Mouse (Mus musculus): ENCODE results near the gene Zfp941. TPM values are rescaled to one million over a fixed set of nuclear protein-coding genes. Genes with fewer than 3 reads are reported as not detected.

The Zfp941 gene
- polyA plus RNA-seq, 1 experiment from 2014 or later = 0.59 TPM

GRCm38 (mm10) chr7:140763447-140764020 is 58.4 kb downstream of the Zfp941 start, which contains the start of gene Cyp2e1:
Gene Cyp2e1, plus strand, starts transcription at chr7:140763739.
- TF ChIP-seq CTCF (IDR thresholded peaks at IDR 0.05; ENCODE audit: low read depth) (no peak), EP300 (optimal IDR thresholded peaks at IDR 0.05) (no peak)
- no peak within 1 kb of the TSS for H3K27ac ChIP-seq (replicated peaks)
- H3K4me1 ChIP-seq (replicated peaks; ENCODE audit: control insufficient read depth, insufficient read depth) = no peaks in the 10 kb centered on the region
- WGBS = 81% methylated on average over 7 of the region's 7 CpGs
- no peaks in the 10 kb centered on the region for H3K27me3 ChIP-seq (ENCODE audit: control insufficient read depth, insufficient read depth, low read length)
- no peaks in the 10 kb centered on the region for H3K9me3 ChIP-seq (ENCODE audit: control insufficient read depth, low read length)
- no peak within 1 kb of the TSS for H3K4me2 ChIP-seq (replicated peaks; ENCODE audit: low read depth)
- DNase-seq (ENCODE audit: low spot score) (no peak), ATAC-seq (ENCODE audit: low FRiP score, low TSS enrichment) (no peak)
- no peak within 1 kb of the TSS for H3K4me3 ChIP-seq (ENCODE audit: low read depth, low read length)
- no peaks in the 10 kb centered on the region for H3K36me3 ChIP-seq (ENCODE audit: control insufficient read depth, insufficient read depth, low read length)
- H3K9ac ChIP-seq (ENCODE audit: low read length) = no peak within 1 kb of the TSS

GRCm38 (mm10) chr7:140760647-140761046 is 61.3 kb downstream of the Zfp941 start:
- H3K27ac ChIP-seq (replicated peaks) = no peak overlapping the region
- no peak overlapping the region for H3K4me2 ChIP-seq (replicated peaks; ENCODE audit: low read depth)
- DNase-seq (ENCODE audit: low spot score) (no peak), ATAC-seq (ENCODE audit: low FRiP score, low TSS enrichment) (no peak)
- H3K4me3 ChIP-seq (ENCODE audit: low read depth, low read length) = no peak overlapping the region
- H3K9ac ChIP-seq (ENCODE audit: low read length) = no peak overlapping the region
- TF ChIP-seq EP300 (optimal IDR thresholded peaks at IDR 0.05) = no peak
- no peak for TF ChIP-seq CTCF (IDR thresholded peaks at IDR 0.05; ENCODE audit: low read depth)
- no peaks in the 10 kb centered on the region for H3K4me1 ChIP-seq (replicated peaks; ENCODE audit: control insufficient read depth, insufficient read depth)
- no peaks in the 10 kb centered on the region for H3K36me3 ChIP-seq (ENCODE audit: control insufficient read depth, insufficient read depth, low read length)
- no peaks in the 10 kb centered on the region for H3K27me3 ChIP-seq (ENCODE audit: control insufficient read depth, insufficient read depth, low read length)
- H3K9me3 ChIP-seq (ENCODE audit: control insufficient read depth, low read length) = no peaks in the 10 kb centered on the region

Other genes starting within 250 kb of the Zfp941 start
- gene Olfr46, start 220.9 kb downstream of the Zfp941 start, polyA plus RNA-seq (2015; fragmentation: Nextera tagmentation; extraction: Ambion mirVana) = 0.02 TPM in 1 of 2 replicates, not detected in the other
- not detected in 2 replicates for gene Olfr61, start 193.2 kb downstream of the Zfp941 start, polyA plus RNA-seq (2015; fragmentation: Nextera tagmentation; extraction: Ambion mirVana)
- not detected in 2 replicates for gene Olfr53, start 175.7 kb downstream of the Zfp941 start, polyA plus RNA-seq (2015; fragmentation: Nextera tagmentation; extraction: Ambion mirVana)
- 0.01 TPM in 1 of 2 replicates, not detected in the other for gene Olfr539, start 162.2 kb downstream of the Zfp941 start, polyA plus RNA-seq (2015; fragmentation: Nextera tagmentation; extraction: Ambion mirVana)
- not detected in 2 replicates for gene Olfr45, start 140.2 kb downstream of the Zfp941 start, polyA plus RNA-seq (2015; fragmentation: Nextera tagmentation; extraction: Ambion mirVana)
- gene Olfr541, start 124.9 kb downstream of the Zfp941 start, polyA plus RNA-seq (2015; fragmentation: Nextera tagmentation; extraction: Ambion mirVana) = not detected in 2 replicates
- 0.52 and 0.85 TPM in 2 replicates for gene Cyp2e1, start 58.4 kb downstream of the Zfp941 start, polyA plus RNA-seq (2015; fragmentation: Nextera tagmentation; extraction: Ambion mirVana)
- 0.11 and 0.16 TPM in 2 replicates for gene Syce1, start 34.3 kb downstream of the Zfp941 start, polyA plus RNA-seq (2015; fragmentation: Nextera tagmentation; extraction: Ambion mirVana)
- gene Urah, start 12.8 kb upstream of the Zfp941 start, polyA plus RNA-seq (2015; fragmentation: Nextera tagmentation; extraction: Ambion mirVana) = 21.9 and 22.7 TPM in 2 replicates
- gene Scgb1c1, start 23.4 kb upstream of the Zfp941 start, polyA plus RNA-seq (2015; fragmentation: Nextera tagmentation; extraction: Ambion mirVana) = not detected in 2 replicates
- gene Odf3, start 25.6 kb upstream of the Zfp941 start, polyA plus RNA-seq (2015; fragmentation: Nextera tagmentation; extraction: Ambion mirVana) = not detected in 2 replicates
- gene Gm45785, start 34.2 kb upstream of the Zfp941 start, polyA plus RNA-seq (2015; fragmentation: Nextera tagmentation; extraction: Ambion mirVana) = not detected in 2 replicates
- gene Ric8a, start 34.8 kb upstream of the Zfp941 start, polyA plus RNA-seq (2015; fragmentation: Nextera tagmentation; extraction: Ambion mirVana) = 49.0 and 49.1 TPM in 2 replicates
- 44.5 and 49.0 TPM in 2 replicates for gene Bet1l, start 35.4 kb upstream of the Zfp941 start, polyA plus RNA-seq (2015; fragmentation: Nextera tagmentation; extraction: Ambion mirVana)
- gene Psmd13, start 59.8 kb upstream of the Zfp941 start, polyA plus RNA-seq (2015; fragmentation: Nextera tagmentation; extraction: Ambion mirVana) = 160 and 166 TPM in 2 replicates
- 17.9 and 19.0 TPM in 2 replicates for gene Sirt3, start 60.1 kb upstream of the Zfp941 start, polyA plus RNA-seq (2015; fragmentation: Nextera tagmentation; extraction: Ambion mirVana)
- 1.3 and 2.6 TPM in 2 replicates for gene Cox8b, start 78.3 kb upstream of the Zfp941 start, polyA plus RNA-seq (2015; fragmentation: Nextera tagmentation; extraction: Ambion mirVana)
- gene Nlrp6, start 98.7 kb upstream of the Zfp941 start, polyA plus RNA-seq (2015; fragmentation: Nextera tagmentation; extraction: Ambion mirVana) = 1.6 and 1.7 TPM in 2 replicates
- gene Pgghg, start 119.2 kb upstream of the Zfp941 start, polyA plus RNA-seq (2015; fragmentation: Nextera tagmentation; extraction: Ambion mirVana) = 10.1 and 12.3 TPM in 2 replicates
- gene Ifitm5, start 128.1 kb upstream of the Zfp941 start, polyA plus RNA-seq (2015; fragmentation: Nextera tagmentation; extraction: Ambion mirVana) = 0.58 and 0.82 TPM in 2 replicates
- 0.32 and 0.71 TPM in 2 replicates for gene Gm45717, start 133.8 kb upstream of the Zfp941 start, polyA plus RNA-seq (2015; fragmentation: Nextera tagmentation; extraction: Ambion mirVana)
- 932 and 1,048 TPM in 2 replicates for gene Ifitm2, start 133.8 kb upstream of the Zfp941 start, polyA plus RNA-seq (2015; fragmentation: Nextera tagmentation; extraction: Ambion mirVana)
- gene Ifitm1, start 145.0 kb upstream of the Zfp941 start, polyA plus RNA-seq (2015; fragmentation: Nextera tagmentation; extraction: Ambion mirVana) = 162 and 173 TPM in 2 replicates
- gene Ifitm3, start 188.6 kb upstream of the Zfp941 start, polyA plus RNA-seq (2015; fragmentation: Nextera tagmentation; extraction: Ambion mirVana) = 350 and 450 TPM in 2 replicates
- 0.40 and 0.63 TPM in 2 replicates for gene Ifitm6, start 195.7 kb upstream of the Zfp941 start, polyA plus RNA-seq (2015; fragmentation: Nextera tagmentation; extraction: Ambion mirVana)
- gene Gm17387, start 207.0 kb upstream of the Zfp941 start, polyA plus RNA-seq (2015; fragmentation: Nextera tagmentation; extraction: Ambion mirVana) = not detected in 2 replicates
- gene B4galnt4, start 238.9 kb upstream of the Zfp941 start, polyA plus RNA-seq (2015; fragmentation: Nextera tagmentation; extraction: Ambion mirVana) = 1.2 and 1.5 TPM in 2 replicates

Data from stomach, postnatal 0 days (tissue).